Mouse (Mus musculus) C2C12 (cell line): Measurements from ENCODE around the gene Gm49325. TPM values are rescaled to one million over a fixed set of nuclear protein-coding genes. Genes with fewer than 3 reads are reported as not detected.

Source experiments
- H3K27me3 ChIP-seq: one replicate; pipeline ENCODE4 v1.6.1; 2011; ENCODE audit not compliant: control insufficient read depth, insufficient read depth, insufficient read length
- H3K36me3 ChIP-seq: one replicate; pipeline ENCODE4 v1.6.1; 2011; ENCODE audit not compliant: control insufficient read depth, insufficient read depth
- H3K4me3 ChIP-seq: one replicate; pipeline ENCODE4 v1.5.1; 2011; ENCODE audit warnings: mild to moderate bottlenecking, control low read depth; ENCODE audit not compliant: poor library complexity, insufficient read depth, severe bottlenecking
- H3K79me2 ChIP-seq: one replicate; pipeline ENCODE4 v1.6.1; 2011; ENCODE audit not compliant: control insufficient read depth, insufficient read depth
- H3K79me3 ChIP-seq: one replicate; pipeline ENCODE4 v1.6.1; 2011; ENCODE audit warnings: low read depth, control low read depth
- H3ac ChIP-seq: one replicate; pipeline ENCODE3; 2011; ENCODE audit warnings: low read depth; ENCODE audit not compliant: control insufficient read depth, insufficient read length
- CEBPB ChIP-seq: IDR thresholded peaks from one replicate; pipeline ENCODE4 v1.6.1; 2011; ENCODE audit warnings: low read depth, mild to moderate bottlenecking, control low read depth, moderate library complexity
- CTCF ChIP-seq: IDR thresholded peaks from one replicate; pipeline ENCODE4 v1.5.1; 2011; ENCODE audit not compliant: control insufficient read depth, insufficient read depth, insufficient read length
- FOSL1 ChIP-seq: IDR thresholded peaks from one replicate; pipeline ENCODE4 v1.8.0; 2011; ENCODE audit warnings: mild to moderate bottlenecking, low read length; ENCODE audit not compliant: poor library complexity, insufficient read depth, severe bottlenecking
- MAX ChIP-seq: IDR thresholded peaks from one replicate; pipeline ENCODE4 v1.6.1; 2011; ENCODE audit warnings: mild to moderate bottlenecking, control low read depth
- MYOD1 ChIP-seq: IDR thresholded peaks from one replicate; pipeline ENCODE4 v1.6.1; 2011; ENCODE audit warnings: low read depth; ENCODE audit not compliant: control insufficient read depth, insufficient read length
- MYOG ChIP-seq: IDR thresholded peaks from one replicate; pipeline ENCODE4 v1.6.1; 2011; ENCODE audit not compliant: control insufficient read depth, insufficient read length; ENCODE audit errors: extremely low read depth
- USF1 ChIP-seq: IDR thresholded peaks from one replicate; pipeline ENCODE4 v1.6.1; 2011; ENCODE audit warnings: low read depth, mild to moderate bottlenecking, control low read depth, moderate library complexity
- polyA plus RNA-seq: library from polyadenylated mRNA; unstranded; fragments of >200 nt; fragmentation: generic; extraction: Trizol; gene quantifications from one replicate; pipeline ENCODE4 v1.2.1, GENCODE M21; 2012; ENCODE audit warnings: missing spikeins

The Gm49325 gene
- polyA plus RNA-seq, 1 experiment = 5.1 TPM

DNA sequence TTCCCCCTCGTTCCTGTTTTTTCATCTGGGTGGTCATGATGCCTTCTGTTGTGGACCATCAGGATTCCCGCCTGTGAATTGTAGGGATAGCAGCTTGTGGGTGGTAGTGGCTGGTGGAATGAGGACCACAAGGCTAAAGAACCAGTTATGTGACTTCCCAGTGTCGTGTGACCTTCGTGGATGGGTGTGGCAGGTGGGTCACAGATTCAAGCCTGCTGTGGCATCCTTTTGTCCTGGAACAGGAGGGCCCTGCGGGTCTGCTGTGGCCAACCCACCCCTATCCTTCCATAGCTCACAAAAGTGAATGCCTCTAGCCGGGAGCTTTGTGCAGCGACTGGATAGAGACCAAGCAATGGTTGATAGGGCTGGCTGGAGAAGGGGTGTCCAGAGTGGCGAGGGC, 41.9 kb downstream of the Gm49325 start:
- H3K4me3 ChIP-seq = no peak overlapping the region
- H3K27me3 ChIP-seq = no peaks in the 10 kb centered on the region
- H3K79me3 ChIP-seq = no peaks in the 10 kb centered on the region
- no peak overlapping the region for H3ac ChIP-seq
- H3K36me3 ChIP-seq = peaks cover 32% of the 10 kb centered on the region
- TF ChIP-seq CEBPB (no peak), MYOG (no peak), CTCF (no peak), MYOD1 (no peak), USF1 (no peak), FOSL1 (no peak), MAX (no peak)
- H3K79me2 ChIP-seq = no peaks in the 10 kb centered on the region

DNA sequence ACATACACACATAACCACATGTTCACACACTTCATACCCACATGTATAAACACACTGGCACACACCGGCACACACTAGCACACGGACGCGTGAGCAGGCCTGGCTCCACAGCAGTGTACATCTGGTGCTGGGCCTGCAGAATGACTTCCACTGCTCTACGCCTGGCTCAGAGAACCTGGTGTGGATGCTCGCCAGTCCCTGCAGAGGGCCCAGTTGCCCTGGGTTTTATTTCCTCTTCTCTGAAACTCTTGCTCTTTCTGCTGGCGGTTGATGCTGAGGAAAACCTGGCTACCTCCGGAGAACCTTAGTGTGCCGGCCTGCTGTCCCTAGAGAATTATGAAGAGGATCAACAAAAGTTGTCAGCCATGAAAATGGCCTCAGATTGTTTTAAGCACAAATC, 46.0 kb downstream of the Gm49325 start:
- H3K79me3 ChIP-seq = no peaks in the 10 kb centered on the region

DNA sequence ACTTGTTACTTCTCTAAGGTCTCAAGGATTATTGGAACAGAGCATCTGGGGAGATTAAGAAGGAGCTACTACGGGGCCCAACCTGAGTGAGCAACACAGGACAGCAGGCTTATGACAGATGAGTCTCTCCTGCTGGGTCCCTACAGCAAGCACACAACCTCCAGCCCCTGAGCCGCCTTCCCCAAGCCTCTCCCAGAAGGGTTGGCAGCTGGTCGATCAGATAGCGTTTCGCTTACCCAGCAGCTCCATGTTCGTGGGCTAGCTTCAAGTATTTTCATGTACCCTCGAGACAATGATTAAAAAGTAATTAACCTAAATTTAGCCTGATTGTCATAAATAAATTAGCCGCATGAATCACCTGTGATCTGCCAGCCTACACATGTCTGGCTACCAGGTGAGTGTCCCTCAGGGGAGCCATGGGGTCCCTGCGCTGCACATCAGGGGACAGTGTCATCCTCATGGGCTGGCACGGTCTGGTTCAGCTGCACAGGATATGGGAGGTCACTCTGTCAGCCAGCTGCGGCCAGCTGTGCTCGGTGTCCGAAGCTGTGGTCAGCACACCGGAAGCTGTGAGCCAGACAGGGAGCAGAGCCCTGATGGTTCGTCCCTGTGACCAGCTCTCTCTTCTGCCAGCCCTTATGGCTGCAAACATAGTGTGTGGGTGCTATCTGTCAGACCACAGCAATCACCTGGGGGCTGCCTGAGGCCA, 52.4 kb downstream of the Gm49325 start:
- TF ChIP-seq CEBPB (no peak), USF1 (no peak), MYOD1 (no peak), MYOG (no peak), FOSL1 (no peak), MAX (no peak), CTCF (no peak)
- H3K79me3 ChIP-seq = no peaks in the 10 kb centered on the region
- no peaks in the 10 kb centered on the region for H3K36me3 ChIP-seq
- H3K79me2 ChIP-seq = no peaks in the 10 kb centered on the region
- H3ac ChIP-seq = no peak overlapping the region
- no peak overlapping the region for H3K4me3 ChIP-seq
- peaks cover 8% of the 10 kb centered on the region for H3K27me3 ChIP-seq

More for the DNA sequence above, 46.0 kb downstream of the Gm49325 start:
- H3K4me3 ChIP-seq = no peak overlapping the region
- H3K36me3 ChIP-seq = no peaks in the 10 kb centered on the region
- H3K79me2 ChIP-seq = no peaks in the 10 kb centered on the region
- no peak for TF ChIP-seq FOSL1
- TF ChIP-seq MYOG = no peak
- TF ChIP-seq CEBPB = no peak
- TF ChIP-seq USF1 = no peak
- H3K27me3 ChIP-seq = no peaks in the 10 kb centered on the region
- no peak overlapping the region for H3ac ChIP-seq

DNA sequence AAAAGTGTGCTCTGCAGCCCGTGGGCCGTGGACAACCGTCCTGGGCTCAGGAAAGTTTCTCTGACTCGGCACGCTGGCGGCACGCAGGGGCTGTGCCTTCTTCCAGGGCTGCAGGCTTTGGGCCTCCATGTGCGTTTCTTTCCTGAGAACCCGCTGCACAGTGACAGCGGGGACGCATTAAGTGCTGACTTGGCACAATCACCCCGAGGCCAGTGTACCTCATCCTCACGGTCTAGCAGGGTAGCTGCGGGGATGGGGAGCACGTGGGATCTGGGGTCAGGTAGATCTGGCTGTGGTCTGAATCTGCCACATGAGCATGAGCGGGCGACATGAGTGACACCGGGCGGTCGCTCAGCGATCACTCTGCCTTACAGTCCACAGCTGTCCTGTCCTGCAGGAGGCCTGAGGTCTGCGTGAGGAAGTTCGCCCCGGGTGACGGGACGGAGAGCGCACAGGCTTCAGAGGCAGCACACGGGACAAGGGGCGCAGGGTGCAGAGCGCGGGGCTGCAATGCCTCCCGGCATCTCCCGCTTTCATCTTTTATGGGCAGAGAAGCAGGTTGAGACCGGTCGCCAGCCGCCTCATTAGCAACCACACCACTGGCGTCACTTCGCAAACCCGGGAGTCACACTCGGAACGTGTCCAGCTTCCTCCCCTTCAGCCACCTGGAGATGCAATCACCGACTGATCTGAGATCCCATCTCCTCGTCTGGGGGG, 58.1 kb downstream of the Gm49325 start:
- Histone ChIP-seq H3K79me2 (no peaks in the 10 kb centered on the region), H3K27me3 (peaks cover 20% of the 10 kb centered on the region), H3ac (no peak overlapping the region), H3K36me3 (no peaks in the 10 kb centered on the region), H3K4me3 (no peak overlapping the region), H3K79me3 (no peaks in the 10 kb centered on the region)
- TF ChIP-seq MAX = no peak
- TF ChIP-seq CEBPB = no peak
- TF ChIP-seq USF1 = no peak
- TF ChIP-seq FOSL1 = no peak
- no peak for TF ChIP-seq CTCF
- no peak for TF ChIP-seq MYOD1
- no peak for TF ChIP-seq MYOG

DNA sequence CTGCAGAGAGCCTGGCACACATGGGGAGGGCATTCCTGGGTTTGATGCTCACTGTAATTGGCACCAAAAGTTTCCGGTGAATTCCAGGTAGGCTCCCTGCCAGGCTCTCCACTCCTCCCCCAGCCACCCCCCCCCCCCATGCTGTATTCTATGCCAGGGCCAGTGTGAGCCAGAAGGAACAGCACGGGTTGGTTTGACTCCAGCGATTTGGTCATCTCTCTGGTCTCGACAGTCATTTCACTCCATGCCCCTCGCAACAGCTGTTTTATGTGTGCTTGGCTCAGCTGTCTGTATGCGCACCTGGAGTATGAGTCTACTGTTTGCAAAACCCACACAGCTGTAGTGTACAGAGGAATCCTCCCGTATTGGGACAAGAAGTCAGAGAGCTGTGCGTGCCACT, 60.3 kb downstream of the Gm49325 start:
- Histone ChIP-seq H3K79me3 (no peaks in the 10 kb centered on the region), H3ac (no peak overlapping the region), H3K36me3 (no peaks in the 10 kb centered on the region), H3K27me3 (peaks cover 17% of the 10 kb centered on the region), H3K4me3 (no peak overlapping the region), H3K79me2 (no peaks in the 10 kb centered on the region)
- TF ChIP-seq CEBPB (no peak), USF1 (no peak), MYOD1 (no peak), CTCF (no peak), FOSL1 (no peak), MAX (no peak), MYOG (no peak)

DNA sequence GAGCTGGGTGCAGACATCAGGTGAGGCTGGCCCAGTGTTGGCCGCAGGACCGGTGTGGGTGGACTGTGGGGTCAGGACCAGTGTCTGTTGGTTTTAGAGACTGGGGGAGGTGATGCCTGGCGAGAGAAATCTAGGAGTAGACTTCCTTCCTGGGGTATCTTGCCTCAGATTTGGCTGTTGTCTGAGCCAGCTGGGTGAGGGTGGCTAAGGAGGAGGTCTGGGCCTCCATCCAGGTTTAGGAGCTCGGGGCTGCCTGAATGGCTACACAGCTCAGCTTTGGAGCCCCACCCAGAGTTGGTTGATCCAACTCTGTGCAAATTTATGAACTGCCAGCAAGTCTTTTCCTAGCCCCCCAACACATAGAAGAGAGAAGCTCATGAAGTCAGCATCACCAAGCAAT, 61.4 kb downstream of the Gm49325 start:
- H3K36me3 ChIP-seq = no peaks in the 10 kb centered on the region
- H3K79me2 ChIP-seq = no peaks in the 10 kb centered on the region
- no peak for TF ChIP-seq FOSL1
- TF ChIP-seq MAX = no peak
- TF ChIP-seq CTCF = no peak
- no peak for TF ChIP-seq CEBPB
- TF ChIP-seq USF1 = no peak
- TF ChIP-seq MYOD1 = no peak
- no peak for TF ChIP-seq MYOG
- H3K27me3 ChIP-seq = peaks cover 17% of the 10 kb centered on the region
- H3K4me3 ChIP-seq = no peak overlapping the region
- no peaks in the 10 kb centered on the region for H3K79me3 ChIP-seq
- H3ac ChIP-seq = no peak overlapping the region
